In genomic region chr4:125590241-125590919, GRCm38 (mm10) we compare ENCODE assay signal across 9 mouse cellular contexts.
DNase-seq lines count a peak whose midpoint lies in the region; ATAC-seq lines count a peak whose summit lies in the region.
"Had no signal": no experiment of that assay in that cellular context is flagged by ENCODE, and none has a peak within 500 bp of the region (broad histone marks: within the 10 kb centered on the region; RNA-seq: fewer than 3 reads in every experiment).

No protein-coding gene starts in this region.

- H3K27ac ChIP-seq in embryonic facial prominence, embryonic 10.5 days (replicated peaks) = no peak overlapping the region
- H3K27ac ChIP-seq in neural tube, embryonic 11.5 days (ENCODE audit: low read depth, low read length) = no peak overlapping the region
- H3K27ac ChIP-seq: limb, embryonic 15.5 days had no signal

- WGBS in embryonic facial prominence, embryonic 10.5 days = 10% methylated on average over 14 of the region's 14 CpGs
- 9% methylated on average over 14 of the region's 14 CpGs for WGBS in neural tube, embryonic 11.5 days

- H3K4me3 ChIP-seq in embryonic facial prominence, embryonic 10.5 days = no peak overlapping the region
- no peak overlapping the region for H3K4me3 ChIP-seq in neural tube, embryonic 11.5 days (ENCODE audit: low read depth, low read length)
- H3K4me3 ChIP-seq: limb, embryonic 15.5 days had no signal

- no peak overlapping the region for H3K9ac ChIP-seq in neural tube, embryonic 11.5 days (ENCODE audit: low read length)
- H3K9ac ChIP-seq: limb, embryonic 15.5 days had no signal

- peaks cover 56% of the 10 kb centered on the region for H3K27me3 ChIP-seq in embryonic facial prominence, embryonic 10.5 days (replicated peaks; ENCODE audit: low read depth, poor library complexity, severe bottlenecking)
- H3K27me3 ChIP-seq in neural tube, embryonic 11.5 days (ENCODE audit: control insufficient read depth, insufficient read depth, low read length) = no peaks in the 10 kb centered on the region

- peak; percentile 78 for DNase-seq in testis, postnatal 10 days (ENCODE audit: low spot score)
- DNase-seq in testis, postnatal 14 days (ENCODE audit: low spot score) = no peak
- peak; percentile 83 for DNase-seq in embryonic facial prominence, embryonic 10.5 days (ENCODE audit: low spot score)
- DNase-seq in kidney, postnatal 14 days = peak; percentile 23
- peak; percentile 67 for DNase-seq in neural tube, embryonic 11.5 days (ENCODE audit: low spot score)
- DNase-seq in cerebellum, postnatal 25 days = no peak
- no peak for DNase-seq in layer of hippocampus, postnatal 25 days (ENCODE audit: extremely low spot score in 1 of 2, low spot score in 1 of 2)
- DNase-seq in spleen, adult 18-20 months = no peak

- peaks cover 69% of the 10 kb centered on the region for H3K4me1 ChIP-seq in embryonic facial prominence, embryonic 10.5 days
- no peaks in the 10 kb centered on the region for H3K4me1 ChIP-seq in neural tube, embryonic 11.5 days (ENCODE audit: control insufficient read depth, insufficient read depth, low read length)

- H3K4me2 ChIP-seq in neural tube, embryonic 11.5 days (ENCODE audit: low read depth) = no peak overlapping the region
- H3K4me2 ChIP-seq: limb, embryonic 15.5 days had no signal

- no peak for ATAC-seq in neural tube, embryonic 11.5 days (ENCODE audit: insufficient read depth, low FRiP score, low TSS enrichment)

- H3K9me3 ChIP-seq in embryonic facial prominence, embryonic 10.5 days = no peaks in the 10 kb centered on the region
- H3K9me3 ChIP-seq in neural tube, embryonic 11.5 days (ENCODE audit: control insufficient read depth, low read length) = no peaks in the 10 kb centered on the region
- H3K9me3 ChIP-seq: limb, embryonic 15.5 days had no signal

- H3K36me3 ChIP-seq in embryonic facial prominence, embryonic 10.5 days (replicated peaks) = no peaks in the 10 kb centered on the region
- no peaks in the 10 kb centered on the region for H3K36me3 ChIP-seq in neural tube, embryonic 11.5 days (ENCODE audit: control insufficient read depth, insufficient read depth, low read length)
- H3K36me3 ChIP-seq: limb, embryonic 15.5 days had no signal

Comparison
In these comparisons a context has a peak if more than half of its experiments do, and no peak if none do; other contexts are left out.
1. DNase-seq: peak in testis, postnatal 10 days (single experiment), embryonic facial prominence, embryonic 10.5 days (single experiment), kidney, postnatal 14 days (single experiment) and neural tube, embryonic 11.5 days (single experiment); none in testis, postnatal 14 days (single experiment), cerebellum, postnatal 25 days (0 of 2), layer of hippocampus, postnatal 25 days (0 of 2) and spleen, adult 18-20 months (0 of 2).